Mouse (Mus musculus): ENCODE measurements around the gene Akap14.
A peak's percentile ranks its signal among the peaks of the same experiment; 100 is the strongest.
"Not testable (repeated sequence)": the region's sequence is repeated elsewhere in the genome, so short reads cannot be mapped to it uniquely, and the experiment has no call there.

The Akap14 gene

GRCm38 (mm10) chrX:37168742-37169141 lies at the start of gene Akap14:
Akap14 (minus strand) TSS chrX:37168842.
- DNase-seq (ENCODE audit: extremely low read depth, low read depth), result no peak

- no peak for DNase-seq (ENCODE audit: extremely low read depth, low read depth)
Observed at GRCm38 (mm10) chrX:37210941-37211340, 42.3 kb upstream of the Akap14 start, which contains the start of gene Gm9. Gm9 (minus strand) TSS chrX:37211041.

- DNase-seq (ENCODE audit: extremely low read depth, low read depth), result no peak
Observed at GRCm38 (mm10) chrX:37198676-37199075, 30.0 kb upstream of the Akap14 start.

GRCm38 (mm10) chrX:37191744-37192379 lies 23.2 kb upstream of the Akap14 start:
- peak; percentile 12 for DNase-seq (ENCODE audit: extremely low read depth, low read depth)

DNA sequence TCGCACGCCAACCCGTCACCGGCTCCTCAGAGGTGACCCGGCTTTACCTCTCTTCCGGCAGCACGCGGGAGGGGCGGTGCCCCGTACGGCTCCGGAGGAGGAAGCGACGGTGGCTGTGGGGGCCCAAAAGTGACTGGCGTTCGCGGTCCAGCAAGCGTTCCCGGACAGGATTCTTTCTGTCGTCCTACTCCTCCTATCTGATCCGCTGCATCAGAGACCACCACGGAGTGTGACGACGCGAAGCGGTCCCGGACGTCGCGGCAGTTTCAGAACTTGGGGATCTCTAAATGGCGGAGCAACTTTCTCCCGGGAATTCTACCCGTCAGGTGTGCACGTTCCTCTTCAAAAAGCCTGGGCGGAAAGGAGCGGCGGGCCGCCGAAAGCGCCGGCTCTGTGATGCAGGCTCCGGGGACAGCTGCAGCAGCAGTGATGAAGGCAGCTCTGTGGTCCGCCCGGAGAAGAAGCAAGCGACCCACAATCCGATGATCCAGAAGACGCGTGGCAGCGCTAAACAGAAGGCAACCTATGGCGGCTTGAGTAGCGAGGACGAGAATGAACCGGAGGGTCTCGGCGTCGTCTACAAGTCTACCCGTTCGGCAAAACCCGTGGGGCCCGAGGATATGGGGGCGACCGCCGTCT lies 22.6 kb upstream of the Akap14 start, which contains the start of the genes Ndufa1 and Rnf113a1:
Ndufa1 (minus strand) TSS at position 59 of the 639 bp plus-strand sequence.
Rnf113a1 (plus strand) TSS at position 141 of the 639 bp plus-strand sequence.
- peak; percentile 48 for DNase-seq (ENCODE audit: extremely low read depth, low read depth)

GRCm38 (mm10) chrX:37190755-37191104 lies 22.1 kb upstream of the Akap14 start:
- peak; percentile 7 for DNase-seq (ENCODE audit: extremely low read depth, low read depth)

DNA sequence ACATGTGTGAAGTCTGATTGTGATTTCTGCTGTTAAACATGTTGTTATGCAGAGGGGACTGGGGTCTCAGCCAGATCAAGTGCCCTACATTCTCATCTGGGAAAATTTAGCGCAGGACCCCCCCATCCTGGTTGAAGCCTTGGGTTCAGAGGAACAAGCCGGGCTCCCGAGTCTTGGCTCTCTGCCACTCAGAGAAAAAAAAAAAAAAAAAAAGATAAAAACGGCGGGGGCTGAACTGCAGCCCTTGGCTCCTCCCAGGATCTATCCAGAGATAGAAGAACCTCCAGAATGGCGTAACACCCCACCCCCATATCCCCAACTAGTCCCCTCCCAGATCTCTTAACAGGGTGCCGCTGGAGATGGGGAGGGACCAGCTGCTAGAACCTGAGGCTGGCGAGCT lies 15.8 kb upstream of the Akap14 start:
- DNase-seq (ENCODE audit: extremely low read depth, low read depth), result not testable (repeated sequence)

DNA sequence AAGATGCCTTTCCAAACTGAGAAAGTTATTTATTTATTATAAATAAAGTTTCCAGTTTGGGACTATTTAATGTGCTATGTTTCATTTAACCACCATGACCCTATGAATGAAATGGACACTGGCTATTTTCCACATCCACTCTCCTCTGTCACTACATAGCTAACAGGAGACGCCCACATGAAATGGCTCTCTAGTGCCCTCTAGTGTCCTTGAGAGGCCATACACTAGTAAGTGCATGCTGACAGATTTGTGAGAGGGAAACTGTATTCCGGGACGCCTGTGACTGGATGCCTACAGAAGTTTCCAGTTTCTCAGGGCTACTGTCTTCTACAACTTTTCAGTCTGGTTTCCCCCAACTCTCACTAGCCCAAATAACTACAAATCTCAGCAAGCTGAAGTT lies 1.6 kb downstream of the Akap14 start:
- DNase-seq (ENCODE audit: extremely low read depth, low read depth), result peak; percentile 22

- no peak for DNase-seq (ENCODE audit: extremely low read depth, low read depth)
Observed at GRCm38 (mm10) chrX:37163115-37163514, 5.5 kb downstream of the Akap14 start.

- no peak for DNase-seq (ENCODE audit: extremely low read depth, low read depth)
Observed at GRCm38 (mm10) chrX:37161169-37161568, 7.5 kb downstream of the Akap14 start.

DNA sequence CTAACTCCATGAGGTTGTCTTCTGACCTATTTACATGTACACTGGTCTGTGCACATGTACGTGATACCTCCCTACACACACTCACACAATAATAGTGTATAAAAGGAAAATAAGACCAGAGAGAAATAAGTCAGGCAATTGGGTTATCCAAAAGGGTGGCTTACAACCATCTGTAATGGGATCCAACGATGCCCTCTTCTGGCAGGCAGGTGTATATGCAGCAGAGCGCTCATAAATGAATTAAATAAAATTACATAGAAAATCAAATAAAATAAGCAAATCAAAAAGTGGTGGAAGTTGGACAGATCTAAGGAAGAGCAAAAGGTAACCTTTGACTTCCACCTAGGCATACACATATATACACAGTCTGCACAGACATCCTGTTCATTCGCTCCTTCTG lies 10.8 kb downstream of the Akap14 start:
- DNase-seq (ENCODE audit: extremely low read depth, low read depth), result peak; percentile 6

DNA sequence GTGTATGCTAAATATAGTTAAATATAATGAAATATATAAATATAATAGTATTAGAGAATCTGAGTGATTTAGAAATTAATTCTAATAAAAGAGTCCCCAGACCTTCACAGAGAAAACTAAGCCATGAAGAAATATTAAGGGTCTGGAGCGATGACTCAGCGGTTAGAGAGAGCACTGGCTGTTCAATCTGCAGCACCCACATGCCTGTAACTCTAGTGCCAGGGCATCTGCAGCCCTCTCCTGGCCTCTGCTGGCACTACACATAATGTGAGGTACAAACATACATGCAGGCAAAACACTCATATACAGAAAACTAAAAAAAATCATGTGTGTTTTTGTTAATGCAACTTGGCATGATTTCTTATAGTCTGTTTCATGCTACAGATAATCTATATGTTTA lies 23.7 kb downstream of the Akap14 start:
- DNase-seq (ENCODE audit: extremely low read depth, low read depth), result no peak

GRCm38 (mm10) chrX:37144498-37144897 lies 24.1 kb downstream of the Akap14 start:
- not testable (repeated sequence) for DNase-seq (ENCODE audit: extremely low read depth, low read depth)

DNA sequence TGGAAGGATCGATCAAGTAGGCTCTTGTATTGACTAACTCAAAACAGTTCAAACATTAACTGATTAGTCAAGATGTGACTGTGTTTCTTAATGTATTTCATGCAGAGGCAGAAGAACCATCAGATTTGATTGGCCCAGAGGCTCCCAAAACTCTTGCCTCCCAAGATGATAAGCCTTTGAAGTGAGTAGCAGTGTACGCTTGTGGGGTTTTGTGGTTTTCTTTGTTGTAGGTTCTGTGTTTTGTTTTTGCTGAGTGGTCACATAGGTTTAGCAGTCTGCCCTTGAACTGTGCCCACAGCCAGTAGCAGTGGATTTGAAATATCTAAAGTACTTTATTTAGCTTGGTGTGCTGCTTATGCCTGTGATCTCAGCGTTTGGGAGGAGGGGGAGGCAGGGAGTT lies 26.9 kb downstream of the Akap14 start:
- DNase-seq (ENCODE audit: extremely low read depth, low read depth), result no peak

DNA sequence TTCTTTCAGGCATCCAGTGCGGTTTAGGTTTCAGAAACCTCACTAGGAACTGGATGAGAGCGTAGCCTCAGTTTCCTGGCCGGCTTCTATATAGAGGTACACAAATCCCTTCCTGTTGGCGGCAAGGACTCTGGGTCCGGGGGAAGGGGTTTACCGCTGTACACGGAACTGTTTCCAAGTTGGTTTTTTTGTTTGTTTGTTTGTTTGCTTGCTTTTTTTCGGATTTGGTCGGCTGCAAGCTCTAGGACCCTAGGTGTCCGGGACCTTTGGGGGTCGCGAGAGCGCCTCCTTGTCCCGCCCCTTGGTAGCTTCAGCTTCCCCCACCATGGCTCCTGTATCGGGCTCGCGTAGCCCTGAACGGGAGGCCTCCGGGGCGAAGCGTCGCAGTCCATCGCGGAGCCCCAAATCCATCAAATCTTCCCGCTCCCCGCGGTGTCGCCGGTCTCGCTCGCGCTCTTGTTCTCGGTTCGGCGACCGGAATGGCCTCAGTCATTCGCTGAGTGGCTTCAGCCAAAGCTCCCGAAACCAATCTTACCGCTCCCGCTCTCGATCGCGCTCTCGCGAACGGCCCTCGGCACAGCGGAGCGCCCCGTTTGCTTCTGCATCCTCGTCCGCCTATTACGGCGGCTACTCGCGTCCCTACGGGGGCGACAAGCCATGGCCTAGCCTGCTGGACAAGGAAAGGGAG lies 41.8 kb downstream of the Akap14 start, which contains the start of gene Nkap:
Nkap (plus strand) TSS at position 125 of the 688 bp plus-strand sequence.
- DNase-seq (ENCODE audit: extremely low read depth, low read depth), result peak; percentile 75

DNA sequence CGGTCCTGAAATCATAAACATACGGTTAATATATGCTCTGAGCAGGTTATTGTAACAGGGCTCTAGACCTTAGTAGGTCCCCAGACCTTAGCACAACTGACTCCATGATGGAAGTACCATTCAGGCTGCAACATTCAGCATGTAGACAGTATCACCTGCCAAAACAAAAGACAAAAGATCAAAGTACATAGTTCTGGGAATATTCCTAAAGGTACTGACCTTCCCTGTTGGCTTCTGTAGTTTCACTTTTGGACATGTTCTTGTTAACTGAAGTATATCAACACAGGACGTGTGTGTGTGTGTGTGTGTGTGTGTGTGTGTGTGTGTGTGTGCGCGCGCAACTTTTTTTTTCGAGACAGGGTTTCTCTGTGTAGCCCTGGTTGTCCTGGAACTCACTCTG lies 43.1 kb downstream of the Akap14 start:
- DNase-seq (ENCODE audit: extremely low read depth, low read depth), result no peak

DNA sequence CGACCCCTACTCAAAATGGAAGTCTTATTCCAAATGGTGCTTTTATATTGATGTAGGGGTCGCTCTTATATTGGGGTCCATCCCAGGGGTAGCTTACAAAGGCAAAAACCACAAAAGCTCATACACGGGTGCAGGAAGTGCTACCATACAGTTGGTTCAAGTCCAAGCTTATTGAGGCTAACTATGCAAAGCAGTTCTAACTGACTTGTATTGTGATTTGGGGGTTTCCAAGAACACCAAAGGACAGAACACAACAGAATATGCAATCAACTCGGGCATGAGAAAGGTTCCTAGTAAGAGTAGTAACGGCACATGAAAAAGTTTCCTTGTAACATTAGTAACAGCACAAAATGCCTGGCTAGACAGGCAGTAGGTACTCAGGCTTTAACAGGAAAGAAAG lies 48.4 kb downstream of the Akap14 start:
- no peak for DNase-seq (ENCODE audit: extremely low read depth, low read depth)

- no peak for DNase-seq (ENCODE audit: extremely low read depth, low read depth)
Observed at GRCm38 (mm10) chrX:37119585-37119984, 49.1 kb downstream of the Akap14 start.

GRCm38 (mm10) chrX:37117085-37117484 lies 51.6 kb downstream of the Akap14 start:
- no peak for DNase-seq (ENCODE audit: extremely low read depth, low read depth)

DNA sequence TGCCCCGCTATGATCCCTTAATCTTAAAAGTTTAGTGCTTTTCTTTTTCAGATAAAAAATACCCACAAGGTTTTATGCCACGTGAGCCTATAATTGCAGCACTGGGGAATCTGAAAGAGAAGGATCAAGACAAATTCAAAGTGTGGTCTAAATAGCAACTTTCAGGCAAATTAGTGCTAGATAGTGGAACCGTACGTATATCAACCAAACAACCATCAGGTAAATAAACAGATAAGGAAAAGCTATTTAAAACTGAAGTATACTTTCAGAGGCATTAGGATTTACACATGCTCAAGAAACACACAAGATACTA lies 57.8 kb downstream of the Akap14 start:
- DNase-seq (ENCODE audit: extremely low read depth, low read depth), result no peak

DNA sequence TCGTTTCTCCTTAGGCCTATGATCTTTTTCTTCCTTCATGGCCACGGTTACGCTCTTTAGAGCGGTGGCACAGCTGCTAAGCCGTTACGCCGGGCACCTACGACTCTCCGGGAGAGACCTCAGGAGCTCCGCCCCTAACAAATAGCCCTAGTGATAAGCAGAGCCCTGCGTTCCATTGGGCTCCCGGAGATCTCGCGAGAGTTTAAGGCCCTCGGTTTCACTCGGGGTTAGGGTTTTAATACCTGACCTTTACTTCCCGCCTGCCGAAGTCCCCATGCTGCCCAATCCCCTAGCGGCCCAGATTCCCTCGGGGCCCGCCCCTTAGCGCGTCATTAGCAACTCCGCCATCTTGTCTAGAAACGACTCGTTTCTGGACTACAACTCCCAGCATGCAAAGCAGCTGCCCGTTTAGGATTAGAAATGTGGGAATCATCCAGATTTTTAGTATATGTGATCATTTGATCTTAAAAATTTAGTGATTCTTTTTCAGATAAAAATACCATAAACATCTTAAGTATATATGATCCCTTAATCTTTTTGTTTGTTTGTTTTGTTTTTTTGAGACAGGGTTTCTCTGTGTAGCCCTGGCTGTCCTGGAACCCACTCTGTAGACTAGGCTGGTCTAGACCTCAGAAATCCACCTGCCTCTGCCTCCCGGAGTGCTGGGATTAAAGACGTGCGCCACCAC lies 58.3 kb downstream of the Akap14 start, which contains the start of gene Upf3b:
Upf3b (minus strand) TSS at position 130 of the 688 bp plus-strand sequence.
- DNase-seq (ENCODE audit: extremely low read depth, low read depth), result peak; percentile 94
